Mouse (Mus musculus): Measurements from ENCODE around the gene Vopp1. TPM values are rescaled to one million over a fixed set of nuclear protein-coding genes. Genes with fewer than 3 reads are reported as not detected.
A peak's percentile ranks its signal among the peaks of the same experiment; 100 is the strongest.

Vopp1 gene
- polyA plus RNA-seq, 1 experiment from 2014 or later, result 17.9 TPM

GRCm38 (mm10) chr6:57702743-57703499 lies 122.0 kb downstream of the Vopp1 start:
- Histone ChIP-seq H3K4me1 (replicated peaks; ENCODE audit: control insufficient read depth, insufficient read depth, low read length) (peaks cover 10% of the 10 kb centered on the region), H3K9me3 (ENCODE audit: control insufficient read depth, low read length) (no peaks in the 10 kb centered on the region), H3K27me3 (replicated peaks; ENCODE audit: control insufficient read depth, insufficient read depth, low read length) (no peaks in the 10 kb centered on the region), H3K36me3 (ENCODE audit: control insufficient read depth, insufficient read depth, low read length) (no peaks in the 10 kb centered on the region), H3K9ac (ENCODE audit: low read length) (peak overlapping the region; percentile 90), H3K4me3 (ENCODE audit: low read depth, low read length) (peak overlapping the region; percentile 63), H3K4me2 (ENCODE audit: low read length) (peak overlapping the region; percentile 82), H3K27ac (ENCODE audit: low read depth) (peak overlapping the region; percentile 95)
- under 1% methylated on average over 59 of the region's 59 CpGs for WGBS
- ATAC-seq (replicated peaks; ENCODE audit: low FRiP score, low TSS enrichment, low read depth) (peak; percentile 100), DNase-seq (ENCODE audit: low spot score) (peak; percentile 97)

GRCm38 (mm10) chr6:57702376-57702742 lies 122.6 kb downstream of the Vopp1 start, which contains the start of gene Lancl2:
Gene Lancl2, plus strand, starts transcription at chr6:57702540.
- Histone ChIP-seq H3K9ac (ENCODE audit: low read length) (peak within 1 kb of the TSS; percentile 90), H3K36me3 (ENCODE audit: control insufficient read depth, insufficient read depth, low read length) (no peaks in the 10 kb centered on the region), H3K4me3 (ENCODE audit: low read depth, low read length) (peak within 1 kb of the TSS; percentile 63), H3K27me3 (replicated peaks; ENCODE audit: control insufficient read depth, insufficient read depth, low read length) (no peaks in the 10 kb centered on the region), H3K4me1 (replicated peaks; ENCODE audit: control insufficient read depth, insufficient read depth, low read length) (peaks cover 10% of the 10 kb centered on the region), H3K27ac (ENCODE audit: low read depth) (peak within 1 kb of the TSS; percentile 95), H3K4me2 (ENCODE audit: low read length) (peak within 1 kb of the TSS; percentile 82), H3K9me3 (ENCODE audit: control insufficient read depth, low read length) (no peaks in the 10 kb centered on the region)
- under 1% methylated on average over 10 of the region's 10 CpGs for WGBS
- ATAC-seq (replicated peaks; ENCODE audit: low FRiP score, low TSS enrichment, low read depth) (peak; percentile 22), DNase-seq (ENCODE audit: low spot score) (no peak)

GRCm38 (mm10) chr6:57701686-57702085 lies 123.3 kb downstream of the Vopp1 start:
- DNase-seq (ENCODE audit: low spot score), result no peak
- H3K4me2 ChIP-seq (ENCODE audit: low read length), result peak overlapping the region; percentile 82
- H3K9ac ChIP-seq (ENCODE audit: low read length), result no peak overlapping the region
- WGBS, result 74% methylated on average over 4 of the region's 4 CpGs
- no peaks in the 10 kb centered on the region for H3K27me3 ChIP-seq (replicated peaks; ENCODE audit: control insufficient read depth, insufficient read depth, low read length)
- H3K9me3 ChIP-seq (ENCODE audit: control insufficient read depth, low read length), result no peaks in the 10 kb centered on the region
- H3K36me3 ChIP-seq (ENCODE audit: control insufficient read depth, insufficient read depth, low read length), result no peaks in the 10 kb centered on the region
- H3K27ac ChIP-seq (ENCODE audit: low read depth), result no peak overlapping the region
- H3K4me1 ChIP-seq (replicated peaks; ENCODE audit: control insufficient read depth, insufficient read depth, low read length), result peaks cover 10% of the 10 kb centered on the region
- 0 out of 2 replicates have a peak overlapping the region, but pooled peaks have one; percentile 63 for H3K4me3 ChIP-seq (ENCODE audit: low read depth, low read length)
- ATAC-seq (replicated peaks; ENCODE audit: low FRiP score, low TSS enrichment, low read depth), result no peak

GRCm38 (mm10) chr6:57693116-57693515 lies 131.8 kb downstream of the Vopp1 start:
- H3K27ac ChIP-seq (ENCODE audit: low read depth), result no peak overlapping the region
- H3K9me3 ChIP-seq (ENCODE audit: control insufficient read depth, low read length), result no peaks in the 10 kb centered on the region
- no peak for DNase-seq (ENCODE audit: low spot score)
- no peak for ATAC-seq (replicated peaks; ENCODE audit: low FRiP score, low TSS enrichment, low read depth)
- no peak overlapping the region for H3K4me3 ChIP-seq (ENCODE audit: low read depth, low read length)
- H3K4me1 ChIP-seq (replicated peaks; ENCODE audit: control insufficient read depth, insufficient read depth, low read length), result peaks cover 6% of the 10 kb centered on the region
- H3K9ac ChIP-seq (ENCODE audit: low read length), result no peak overlapping the region
- H3K27me3 ChIP-seq (replicated peaks; ENCODE audit: control insufficient read depth, insufficient read depth, low read length), result no peaks in the 10 kb centered on the region
- peaks cover 11% of the 10 kb centered on the region for H3K36me3 ChIP-seq (ENCODE audit: control insufficient read depth, insufficient read depth, low read length)
- WGBS, result 73% methylated on average over 3 of the region's 3 CpGs
- H3K4me2 ChIP-seq (ENCODE audit: low read length), result no peak overlapping the region

GRCm38 (mm10) chr6:57691467-57692261 lies 133.3 kb downstream of the Vopp1 start, which contains the start of gene Pyurf:
Gene Pyurf, minus strand, starts transcription at chr6:57692078.
- WGBS, result under 1% methylated on average over 51 of the region's 52 CpGs
- peak within 1 kb of the TSS; percentile 76 for H3K4me3 ChIP-seq (ENCODE audit: low read depth, low read length)
- peak; percentile 98 for ATAC-seq (replicated peaks; ENCODE audit: low FRiP score, low TSS enrichment, low read depth)

GRCm38 (mm10) chr6:57684156-57684555 lies 140.8 kb downstream of the Vopp1 start:
- H3K27ac ChIP-seq (ENCODE audit: low read depth), result no peak overlapping the region
- H3K9me3 ChIP-seq (ENCODE audit: control insufficient read depth, low read length), result no peaks in the 10 kb centered on the region
- 93% methylated on average over 1 of the region's 1 CpGs for WGBS
- ATAC-seq (replicated peaks; ENCODE audit: low FRiP score, low TSS enrichment, low read depth) (no peak), DNase-seq (ENCODE audit: low spot score) (no peak)
- H3K4me1 ChIP-seq (replicated peaks; ENCODE audit: control insufficient read depth, insufficient read depth, low read length), result no peaks in the 10 kb centered on the region
- no peak overlapping the region for H3K4me2 ChIP-seq (ENCODE audit: low read length)
- H3K9ac ChIP-seq (ENCODE audit: low read length), result no peak overlapping the region
- peaks cover 17% of the 10 kb centered on the region for H3K36me3 ChIP-seq (ENCODE audit: control insufficient read depth, insufficient read depth, low read length)
- H3K4me3 ChIP-seq (ENCODE audit: low read depth, low read length), result no peak overlapping the region
- no peaks in the 10 kb centered on the region for H3K27me3 ChIP-seq (replicated peaks; ENCODE audit: control insufficient read depth, insufficient read depth, low read length)

More at GRCm38 (mm10) chr6:57691467-57692261, 133.3 kb downstream of the Vopp1 start, which contains the start of gene Pyurf:
- Histone ChIP-seq H3K36me3 (ENCODE audit: control insufficient read depth, insufficient read depth, low read length) (peaks cover 18% of the 10 kb centered on the region), H3K27ac (ENCODE audit: low read depth) (peak within 1 kb of the TSS; percentile 91), H3K4me2 (ENCODE audit: low read length) (peak within 1 kb of the TSS; percentile 59), H3K9ac (ENCODE audit: low read length) (peak within 1 kb of the TSS; percentile 80), H3K9me3 (ENCODE audit: control insufficient read depth, low read length) (no peaks in the 10 kb centered on the region), H3K27me3 (replicated peaks; ENCODE audit: control insufficient read depth, insufficient read depth, low read length) (no peaks in the 10 kb centered on the region), H3K4me1 (replicated peaks; ENCODE audit: control insufficient read depth, insufficient read depth, low read length) (peaks cover 6% of the 10 kb centered on the region)
- peak; percentile 96 for DNase-seq (ENCODE audit: low spot score)

Other genes with a start within 250 kb of the Vopp1 start
- gene Herc6, start 244.2 kb downstream of the Vopp1 start, polyA plus RNA-seq (2014; fragmentation: Nextera tagmentation; extraction: Ambion mirVana), result 2.4 and 2.6 TPM in 2 replicates
- gene Pyurf, start 133.1 kb downstream of the Vopp1 start, polyA plus RNA-seq (2014; fragmentation: Nextera tagmentation; extraction: Ambion mirVana), result 23.3 and 24.9 TPM in 2 replicates
- gene Lancl2, start 122.6 kb downstream of the Vopp1 start, polyA plus RNA-seq (2014; fragmentation: Nextera tagmentation; extraction: Ambion mirVana), result 21.4 and 23.5 TPM in 2 replicates
- gene Vmn1r21, start 25.2 kb upstream of the Vopp1 start, polyA plus RNA-seq (2014; fragmentation: Nextera tagmentation; extraction: Ambion mirVana), result not detected in 2 replicates
- gene Vmn1r22, start 82.9 kb upstream of the Vopp1 start, polyA plus RNA-seq (2014; fragmentation: Nextera tagmentation; extraction: Ambion mirVana), result not detected in 2 replicates
- not detected in 2 replicates for gene Vmn1r23, start 101.7 kb upstream of the Vopp1 start, polyA plus RNA-seq (2014; fragmentation: Nextera tagmentation; extraction: Ambion mirVana)
- not detected in 2 replicates for gene Vmn1r24, start 136.3 kb upstream of the Vopp1 start, polyA plus RNA-seq (2014; fragmentation: Nextera tagmentation; extraction: Ambion mirVana)
- gene Vmn1r25, start 155.7 kb upstream of the Vopp1 start, polyA plus RNA-seq (2014; fragmentation: Nextera tagmentation; extraction: Ambion mirVana), result not detected in 2 replicates
- gene Vmn1r26, start 190.0 kb upstream of the Vopp1 start, polyA plus RNA-seq (2014; fragmentation: Nextera tagmentation; extraction: Ambion mirVana), result not detected in 2 replicates

All from intestine, embryonic 14.5 days (tissue).